Mouse (Mus musculus) CD8-positive naive resting alpha-beta T cell, adult 2 months (primary cell): ENCODE data around the gene Trim80.
"Not testable (repeated sequence)": the region's sequence is repeated elsewhere in the genome, so short reads cannot be mapped to it uniquely, and the experiment has no call there.

Source experiments
- DNase-seq, 2 experiments: peaks; one replicate each; pipeline ENCODE4 v3.0.0; 2022; ENCODE audit warnings: low read depth in 2 of 2, low spot score in 2 of 2

Trim80 gene

DNA sequence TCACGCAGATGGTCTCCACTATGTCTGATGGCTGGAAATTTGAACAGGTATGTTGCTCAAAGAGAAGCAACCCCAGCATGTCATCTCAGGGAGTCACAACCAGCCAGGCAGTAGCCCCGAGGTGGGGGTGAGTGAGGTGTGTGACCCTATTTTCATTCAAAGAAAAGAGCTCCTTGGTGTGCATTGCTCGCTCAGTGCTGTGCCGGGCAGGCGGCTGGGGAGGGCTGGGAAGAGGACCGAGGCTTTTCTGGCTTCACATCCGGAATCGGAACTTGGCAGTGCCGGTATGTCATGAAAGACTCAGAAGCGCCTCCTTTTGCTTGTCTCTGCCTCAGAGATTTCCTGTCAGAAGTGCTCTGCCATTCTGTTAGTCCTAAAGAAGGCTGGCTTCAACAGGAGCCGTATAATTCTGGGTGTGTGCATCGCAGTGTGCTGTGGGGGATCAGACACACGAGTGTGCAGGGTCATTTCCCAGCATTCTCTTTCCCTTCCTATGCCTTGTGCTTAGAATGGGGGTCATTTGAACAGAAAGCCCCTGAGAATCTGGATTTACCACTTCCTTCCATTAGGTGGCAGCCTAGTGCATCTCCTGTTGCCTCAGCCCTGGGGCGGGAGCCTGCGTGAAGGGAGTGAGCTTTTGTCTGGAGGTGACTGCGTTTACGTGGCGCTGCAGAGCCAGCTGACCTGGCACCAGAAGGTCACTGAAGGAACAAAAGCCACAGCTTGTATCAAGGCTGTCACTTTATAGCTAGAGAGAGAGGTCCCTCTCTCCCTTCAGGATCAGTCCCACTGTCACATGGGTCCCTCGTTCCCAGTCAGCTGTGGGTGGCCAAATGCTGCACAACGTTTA is 12.6 kb upstream of the Trim80 start:
- peak; percentile 74 to 79 for DNase-seq

DNA sequence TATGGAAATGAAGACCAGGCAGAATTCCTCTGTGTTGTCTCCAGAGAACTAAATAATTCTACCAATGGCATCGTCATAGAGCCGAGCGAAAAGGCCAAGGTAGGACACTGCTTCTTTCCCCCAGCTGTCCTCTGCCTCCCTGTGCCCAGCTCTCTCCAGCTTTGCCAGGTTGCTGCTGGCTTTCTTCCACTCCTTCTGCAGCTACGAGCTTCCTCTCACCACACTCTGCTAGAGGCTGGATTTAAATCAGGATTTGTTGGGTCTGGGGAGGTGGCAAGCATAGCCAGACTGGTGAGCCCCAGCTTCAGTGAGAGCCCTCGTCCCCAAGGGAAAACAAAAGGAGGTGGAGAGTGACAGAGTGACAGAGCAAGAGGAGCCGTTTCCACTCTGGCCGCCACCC is 11.0 kb upstream of the Trim80 start:
- no peak for DNase-seq

DNA sequence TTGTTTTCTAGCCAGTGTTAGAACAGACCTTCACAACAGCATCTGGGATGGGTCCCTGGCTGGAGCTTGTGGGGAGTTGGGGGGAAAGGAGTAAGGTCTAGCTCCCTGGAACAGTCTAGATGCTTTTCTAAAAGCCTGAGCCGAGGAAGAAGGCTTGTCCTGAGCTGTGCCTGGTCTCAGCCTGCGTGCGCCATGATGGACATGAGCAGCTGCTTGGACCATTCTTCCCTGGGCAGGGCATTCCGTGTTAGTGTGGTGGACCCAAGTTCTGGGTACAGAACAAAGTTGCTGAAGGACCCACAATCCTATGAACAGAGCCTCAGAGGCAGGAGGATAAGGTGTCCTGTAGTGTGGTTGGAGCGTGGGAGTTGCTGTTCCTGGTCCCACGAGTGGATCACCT is 9.8 kb upstream of the Trim80 start:
- no peak for DNase-seq

DNA sequence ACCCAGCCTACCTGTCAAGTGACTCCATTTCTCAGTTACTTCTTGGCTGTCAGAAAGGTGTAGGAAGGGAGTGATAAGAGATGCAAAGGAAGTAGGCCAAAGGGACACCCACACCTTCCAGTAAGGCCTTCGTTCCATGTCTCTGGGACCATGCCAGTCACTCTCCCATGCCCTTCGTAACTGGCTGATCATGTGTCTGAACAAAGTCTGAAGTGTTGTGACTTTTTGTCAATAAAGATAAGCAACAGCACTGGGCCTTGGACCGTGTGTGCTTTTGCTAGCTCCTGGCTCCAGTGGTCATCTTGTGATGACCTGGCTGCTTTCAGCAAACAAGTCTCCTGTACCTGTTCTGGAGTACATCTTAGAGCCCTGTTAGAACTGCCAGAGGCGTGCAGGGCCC is 7.5 kb upstream of the Trim80 start:
- no peak for DNase-seq

DNA sequence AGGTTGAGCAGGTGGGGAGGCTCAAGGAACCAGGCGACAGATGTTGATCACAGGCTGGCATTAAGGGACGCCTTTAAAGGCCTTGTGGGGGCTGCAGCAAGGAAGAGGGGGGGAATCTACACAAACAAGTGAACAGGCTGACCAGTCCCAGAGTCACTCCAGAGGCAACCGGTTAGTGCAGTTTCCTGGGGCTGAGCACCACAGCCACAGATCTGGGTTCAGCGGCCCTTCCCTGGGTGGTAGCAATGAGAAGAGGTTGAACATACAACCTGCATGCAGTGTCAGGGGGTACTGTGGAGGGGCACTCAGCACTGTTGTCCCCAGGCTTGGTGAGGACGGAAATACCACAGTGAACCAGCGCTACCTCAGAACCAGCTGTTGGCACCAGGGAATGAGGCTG is 7.0 kb upstream of the Trim80 start:
- DNase-seq: no peak

DNA sequence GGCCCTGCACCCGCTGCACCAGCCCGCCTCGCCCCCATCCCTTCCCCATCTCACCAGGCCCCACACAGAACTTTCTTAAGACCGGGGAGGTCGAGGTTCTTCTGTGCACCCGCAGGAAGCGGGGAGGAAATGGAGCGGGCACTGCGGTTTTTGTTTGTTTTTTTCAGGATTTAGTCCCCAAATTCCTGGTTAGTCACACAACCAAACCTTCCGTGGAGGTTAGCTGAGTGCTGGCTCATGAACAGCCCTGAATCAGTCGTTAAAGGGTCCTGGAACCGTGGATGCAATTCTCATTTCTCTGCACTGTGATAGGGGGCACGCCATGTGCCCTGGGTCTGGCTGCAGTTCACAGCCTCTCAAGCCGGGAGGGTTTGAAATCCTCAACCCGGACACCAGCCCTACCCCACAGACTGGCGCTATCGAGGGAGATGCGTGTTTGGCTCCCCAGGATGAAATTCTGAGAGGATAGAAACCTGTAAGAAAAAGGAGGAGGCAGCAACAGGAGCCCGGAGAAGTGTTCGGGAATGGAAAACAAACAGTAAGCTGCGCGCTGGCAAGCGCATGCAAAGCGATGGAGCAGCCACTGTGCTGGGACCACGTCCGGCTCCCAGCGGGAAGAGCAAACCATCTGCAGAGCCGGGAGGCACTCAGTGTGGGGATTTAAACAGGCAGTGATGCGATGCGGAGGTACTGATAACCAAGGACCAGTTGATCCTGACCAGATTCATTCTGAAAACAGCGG is 4.6 kb upstream of the Trim80 start:
- DNase-seq: no peak

DNA sequence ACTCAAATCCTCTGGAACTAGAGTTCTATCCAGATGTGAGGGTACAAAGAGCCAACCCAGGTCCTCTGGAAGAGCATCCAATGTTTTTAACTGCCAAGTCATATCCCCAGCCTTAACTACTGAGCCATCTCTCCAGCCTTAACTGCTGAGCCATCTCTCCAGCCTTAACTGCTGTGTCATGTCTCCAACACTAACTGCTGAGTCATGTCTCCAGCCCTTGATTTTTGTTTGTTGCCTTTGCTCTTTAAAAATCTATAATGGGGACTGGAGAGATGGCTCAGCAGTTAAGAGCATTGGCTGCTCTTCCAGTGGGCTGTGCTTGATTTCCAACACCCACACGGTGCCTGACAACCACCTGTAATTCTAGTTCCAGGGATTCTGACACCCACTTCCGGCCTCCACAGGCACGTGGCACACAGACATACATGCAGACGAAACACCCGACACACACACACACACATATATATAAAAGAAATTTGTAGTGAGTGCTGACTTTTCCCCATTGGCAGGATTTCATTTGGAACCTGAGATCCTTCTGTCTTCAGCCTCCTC is 2.7 kb upstream of the Trim80 start:
- DNase-seq: no peak

DNA sequence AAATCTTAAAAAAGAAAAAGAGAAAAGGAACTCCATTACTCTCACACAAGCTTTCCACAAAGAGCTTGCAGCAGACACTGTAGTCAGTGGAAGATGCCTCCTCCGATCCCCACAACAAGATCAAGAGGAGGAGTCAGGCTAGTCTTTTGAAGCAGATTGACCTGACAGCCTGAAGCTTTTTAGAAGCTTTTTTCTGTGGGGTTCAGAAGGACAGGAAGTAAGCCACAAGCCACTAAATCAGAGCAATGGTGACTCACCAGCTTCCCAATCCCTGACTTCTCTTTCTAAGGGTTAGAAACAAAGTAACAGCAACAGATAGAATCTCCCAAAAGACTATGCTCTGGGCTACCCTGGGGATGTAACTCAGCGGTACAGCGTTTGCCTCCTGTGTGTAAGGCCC is 1.0 kb upstream of the Trim80 start:
- no peak for DNase-seq

DNA sequence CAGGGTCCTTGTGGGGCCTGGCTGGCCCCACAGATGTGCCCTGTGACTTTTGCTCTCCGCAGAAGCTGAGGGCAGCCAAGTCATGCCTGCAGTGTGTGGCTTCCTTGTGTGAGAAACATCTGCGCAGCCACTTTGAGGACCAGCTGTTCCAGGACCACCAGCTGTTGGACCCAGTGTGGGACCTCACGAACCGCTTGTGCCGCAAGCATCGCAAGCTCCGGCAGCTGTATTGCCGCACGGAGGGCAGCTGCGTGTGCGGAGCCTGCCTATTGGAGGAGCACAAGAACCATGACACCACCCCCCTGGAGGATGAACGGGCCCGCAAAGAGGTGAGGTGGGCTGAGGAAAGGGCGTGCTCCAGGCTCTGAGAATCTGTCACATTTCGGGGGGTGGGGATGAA is 1.1 kb downstream of the Trim80 start:
- DNase-seq: no peak

DNA sequence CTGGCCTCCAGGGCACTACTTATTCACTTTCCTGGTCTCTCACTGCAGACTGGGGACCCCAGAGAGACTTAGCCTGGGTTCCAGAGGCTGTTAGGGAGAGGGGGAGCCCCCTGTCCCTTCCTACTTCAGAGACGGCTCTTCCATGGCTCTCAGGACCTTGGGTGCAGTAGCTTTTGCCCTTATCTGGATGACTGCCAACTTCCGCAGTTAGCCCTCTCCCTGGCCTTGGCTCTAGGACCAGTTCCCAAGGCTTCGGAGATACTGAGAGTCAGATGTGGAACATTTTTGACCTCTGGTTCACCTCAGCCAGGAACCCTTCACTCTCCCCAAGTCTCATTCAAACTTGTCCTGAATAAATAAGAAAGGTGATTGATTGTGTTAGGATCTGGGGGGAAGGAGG is 6.6 kb downstream of the Trim80 start:
- DNase-seq: no peak

DNA sequence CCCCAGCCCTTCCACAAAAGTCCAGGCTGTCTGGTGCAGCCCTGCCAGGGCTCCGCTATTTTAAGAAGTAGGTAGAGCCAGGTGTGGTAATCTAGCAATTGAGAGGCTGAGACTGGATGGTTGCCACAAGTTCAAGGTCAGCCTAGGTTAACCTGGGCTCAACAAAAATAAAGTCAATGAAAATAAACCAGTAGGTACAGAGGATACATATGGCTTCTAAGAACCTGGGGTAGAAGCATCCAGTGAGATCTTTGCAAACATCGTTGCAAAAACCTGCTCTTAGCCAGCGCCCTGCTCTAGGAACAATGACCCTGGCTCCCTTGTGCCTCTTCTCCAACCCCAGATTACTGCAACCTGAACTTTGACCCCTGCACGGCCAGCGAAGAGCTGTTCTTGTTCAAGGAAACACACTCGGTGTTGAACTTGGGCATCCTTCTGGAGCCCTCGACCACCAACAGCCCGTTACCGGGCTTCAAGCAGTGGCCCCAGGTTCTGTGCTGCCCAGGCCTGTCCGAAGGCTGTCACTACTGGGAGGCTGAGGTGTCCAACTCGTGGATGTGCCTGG is 7.1 kb downstream of the Trim80 start:
- no peak for DNase-seq

DNA sequence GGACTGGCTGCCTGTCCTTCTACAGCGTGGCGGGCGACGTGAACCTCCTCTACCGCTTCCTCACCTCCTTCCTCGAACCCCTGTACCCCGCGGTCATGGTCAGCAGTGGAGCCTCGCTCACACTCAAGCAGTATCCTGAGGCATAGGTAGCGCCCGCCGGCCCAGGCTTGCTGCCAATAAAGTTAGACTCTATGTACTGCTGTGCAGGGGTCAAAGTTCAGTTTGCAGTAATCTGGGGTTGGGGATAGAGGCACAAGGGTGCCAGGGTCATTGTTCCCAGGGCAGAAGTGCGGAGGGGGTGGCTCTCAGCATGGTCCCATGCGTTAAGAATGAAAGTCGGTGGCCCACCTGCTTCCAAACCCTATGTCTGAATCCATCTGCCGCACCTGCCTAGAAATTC is 7.7 kb downstream of the Trim80 start:
- no peak for DNase-seq

DNA sequence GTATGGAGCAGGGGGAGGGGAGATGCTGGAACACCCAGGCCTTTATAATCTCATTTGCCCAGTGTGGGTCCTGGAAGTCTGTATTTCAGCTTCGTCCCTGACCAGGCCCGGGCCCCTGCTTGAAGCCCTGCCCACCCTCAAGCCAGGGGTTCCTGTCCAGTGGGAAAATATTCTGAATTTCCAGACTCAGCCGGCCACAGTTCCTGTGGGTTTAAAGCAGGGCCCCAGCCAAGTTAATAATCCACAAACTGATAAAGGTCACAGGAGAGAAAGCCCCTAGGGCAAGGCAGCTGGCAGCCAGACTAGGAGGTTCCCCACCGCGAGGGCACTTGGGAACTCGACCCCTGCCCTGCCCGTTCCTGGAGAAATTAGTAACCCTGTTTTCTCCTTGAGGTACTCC is 8.7 kb downstream of the Trim80 start:
- no peak for DNase-seq

DNA sequence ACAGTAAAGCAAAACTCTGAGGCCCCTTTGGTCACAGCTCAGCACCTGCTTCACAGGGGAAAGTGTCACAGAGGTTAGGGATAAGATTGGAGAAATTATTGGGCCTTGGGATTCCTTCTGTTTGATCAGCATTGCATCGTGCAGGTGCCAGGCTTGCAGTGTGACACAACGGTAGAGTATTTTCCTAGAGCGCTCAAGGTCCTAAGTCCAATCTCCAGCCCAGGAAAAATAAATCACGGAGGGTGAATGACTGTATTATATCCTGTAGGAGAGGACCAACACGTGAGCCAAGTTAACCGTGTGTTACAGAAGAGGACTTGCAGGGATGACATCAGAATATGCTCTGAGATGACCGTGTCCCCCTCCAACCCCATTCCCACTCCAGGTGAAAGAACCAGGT is 9.8 kb downstream of the Trim80 start:
- no peak for DNase-seq

DNA sequence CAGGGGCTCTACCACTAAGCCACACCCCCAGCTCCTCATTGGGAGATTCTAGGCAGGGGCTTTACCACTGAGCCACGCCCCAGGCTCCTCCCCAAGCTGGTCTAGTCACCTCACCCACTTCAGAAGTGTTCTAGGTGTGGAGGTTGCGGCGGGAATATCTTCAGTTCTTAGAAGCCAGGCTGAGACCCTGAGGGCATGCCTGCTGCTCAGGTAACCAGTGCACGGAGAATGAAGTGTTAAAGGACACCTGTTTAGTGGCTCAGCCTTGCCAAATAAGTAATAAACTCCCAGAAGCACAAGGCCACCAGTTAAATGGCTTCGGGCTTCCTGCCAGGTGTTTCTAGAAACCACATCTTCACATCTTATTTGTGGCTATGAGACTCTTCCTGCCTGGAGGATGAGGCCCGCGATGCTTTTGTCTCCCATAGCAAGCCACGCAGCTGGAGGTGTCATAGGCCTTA is 11.5 kb downstream of the Trim80 start:
- peak; percentile 71 to 77 for DNase-seq

DNA sequence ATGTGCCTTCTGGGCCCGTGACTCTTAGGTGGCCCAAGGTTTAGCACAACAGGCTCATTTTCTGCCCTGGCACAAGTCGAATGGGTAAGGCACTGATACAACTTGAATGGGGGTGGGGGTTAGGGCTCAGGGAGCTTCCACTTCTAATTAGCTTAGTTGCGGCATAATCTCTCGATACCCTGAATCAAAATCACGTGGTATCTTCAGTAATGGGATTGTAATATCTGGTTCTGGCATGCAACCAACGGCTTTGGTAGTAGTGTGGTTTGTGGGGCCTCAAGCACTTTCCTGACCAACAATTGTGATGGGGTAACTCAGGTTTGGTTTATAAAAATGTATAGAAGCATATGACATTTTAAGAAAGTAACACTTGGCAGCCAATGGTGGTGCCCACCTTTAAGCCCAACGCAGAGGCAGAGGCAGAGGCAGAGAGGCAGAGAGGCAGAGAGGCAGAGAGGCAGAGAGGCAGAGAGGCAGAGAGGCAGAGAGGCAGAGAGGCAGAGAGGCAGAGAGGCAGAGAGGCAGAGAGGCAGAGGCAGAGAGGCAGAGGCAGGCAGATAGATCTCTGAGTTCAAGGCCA is 12.0 kb downstream of the Trim80 start:
- no peak for DNase-seq

DNA sequence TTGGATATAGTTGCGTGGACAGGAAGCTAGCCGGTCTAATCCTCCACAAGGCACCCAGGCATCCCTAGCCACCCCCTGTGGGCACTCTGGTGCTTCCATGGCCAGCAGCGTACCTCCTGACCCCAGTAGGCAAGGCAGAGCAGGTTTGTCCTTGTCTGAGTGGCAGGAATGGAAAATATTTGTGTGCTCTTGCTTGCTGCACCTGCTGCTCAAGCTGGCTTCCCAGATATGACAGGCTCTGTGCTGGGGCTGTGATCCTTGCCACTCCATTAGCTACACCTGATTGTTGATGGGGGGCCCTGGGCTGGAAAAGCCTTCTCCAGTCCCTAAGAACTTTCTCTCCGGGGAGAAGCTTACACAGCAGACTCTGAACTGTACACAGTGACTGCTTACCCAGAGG is 13.0 kb downstream of the Trim80 start:
- DNase-seq: no peak

DNA sequence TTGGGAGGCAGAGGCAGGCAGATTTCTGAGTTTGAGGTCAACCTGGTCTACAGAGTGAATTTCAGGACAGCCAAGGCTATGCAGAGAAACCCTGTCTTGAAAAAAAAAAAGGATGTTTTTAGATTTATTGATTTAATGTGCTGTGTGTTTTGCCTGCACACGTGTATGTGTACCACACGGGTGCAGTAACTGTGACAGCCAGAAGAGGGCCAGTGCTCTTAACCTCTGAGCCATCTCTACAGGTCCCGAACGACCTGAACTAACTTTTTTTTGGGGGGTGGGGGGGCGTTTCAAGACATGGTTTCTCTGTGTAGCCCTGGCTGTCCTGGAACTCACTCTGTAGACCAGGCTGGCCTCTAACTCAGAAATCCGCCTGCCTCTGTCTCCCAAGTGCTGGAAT is 14.5 kb downstream of the Trim80 start:
- DNase-seq: not testable (repeated sequence)

DNA sequence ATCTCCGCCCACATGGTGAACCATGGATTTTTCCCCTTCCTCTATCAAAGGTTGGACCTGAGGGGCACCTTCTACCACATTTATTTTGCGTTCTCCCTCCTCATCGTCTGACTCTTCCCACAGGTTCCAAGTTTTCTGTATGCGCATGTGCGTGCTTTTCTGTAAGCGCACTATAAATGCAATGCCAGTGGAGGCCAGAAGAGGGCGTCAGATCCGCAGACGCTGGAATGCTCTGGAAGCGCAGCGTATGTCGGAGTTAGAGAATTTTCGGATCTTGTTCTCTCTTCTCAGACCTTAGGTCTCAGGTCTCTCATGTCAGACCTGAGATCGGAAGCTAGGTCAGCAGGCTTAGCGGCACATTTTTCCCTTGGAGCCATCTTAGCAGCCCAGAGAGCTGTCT is 15.3 kb downstream of the Trim80 start:
- no peak for DNase-seq

DNA sequence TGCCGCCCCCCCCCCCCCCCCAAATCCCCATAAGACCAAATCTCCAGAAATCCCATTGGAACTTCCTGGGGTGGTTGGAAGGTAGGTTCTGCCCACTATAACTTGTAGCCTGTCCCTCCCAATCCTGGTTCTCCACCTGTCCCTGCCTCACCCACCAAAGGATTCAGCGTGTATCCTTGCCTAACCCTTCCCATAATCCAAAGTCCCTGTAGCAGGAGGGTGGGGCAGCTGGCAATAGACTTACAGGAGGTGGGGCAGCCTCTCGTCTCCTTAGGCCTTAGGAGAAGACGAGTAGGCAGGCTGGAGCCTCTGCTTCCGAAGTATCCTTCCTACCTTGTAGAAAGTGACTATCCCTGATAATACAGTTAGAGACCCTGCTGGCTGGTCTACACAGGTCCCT is 15.8 kb downstream of the Trim80 start:
- no peak for DNase-seq

DNA sequence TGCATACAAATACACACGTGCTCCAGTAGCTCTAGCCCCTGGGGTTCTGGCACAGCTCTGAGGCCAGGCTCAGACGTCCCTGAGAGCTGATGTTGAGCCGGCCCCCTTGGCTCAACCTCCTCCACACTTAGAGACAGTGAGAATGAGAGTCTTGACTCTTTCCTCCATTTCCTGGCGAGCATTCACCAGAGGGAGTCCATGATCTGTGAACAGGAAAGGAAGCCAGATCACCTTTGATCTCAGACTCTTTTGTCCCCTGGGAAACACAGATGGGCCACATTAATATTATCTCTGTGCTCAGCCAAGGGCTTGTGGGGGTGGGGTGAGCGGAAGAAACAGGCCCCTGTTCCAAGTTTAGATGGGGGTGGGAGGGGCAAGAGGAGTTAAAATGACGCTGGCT is 17.1 kb downstream of the Trim80 start:
- no peak for DNase-seq

DNA sequence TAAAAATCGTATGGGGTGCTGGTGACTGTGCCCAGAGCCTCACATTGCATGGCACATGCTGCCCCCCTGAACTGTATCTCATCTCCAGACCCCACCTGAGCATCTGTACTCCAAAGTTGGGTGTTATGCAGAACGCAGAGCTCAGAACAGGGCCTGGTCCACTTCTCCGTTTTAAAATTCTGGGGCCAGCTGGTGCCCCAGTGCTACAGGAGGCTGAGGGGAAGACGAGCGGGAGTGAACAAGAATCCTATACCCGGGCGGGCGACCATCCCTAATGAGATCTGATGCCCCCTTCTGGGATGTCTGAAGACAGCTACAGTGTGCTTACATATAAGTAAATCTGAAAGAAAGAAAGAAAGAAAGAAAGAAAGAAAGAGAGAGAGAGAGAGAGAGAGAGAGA is 20.6 kb downstream of the Trim80 start:
- DNase-seq: no peak
